Mouse (Mus musculus): ENCODE results near the gene Cdnf.

DNA sequence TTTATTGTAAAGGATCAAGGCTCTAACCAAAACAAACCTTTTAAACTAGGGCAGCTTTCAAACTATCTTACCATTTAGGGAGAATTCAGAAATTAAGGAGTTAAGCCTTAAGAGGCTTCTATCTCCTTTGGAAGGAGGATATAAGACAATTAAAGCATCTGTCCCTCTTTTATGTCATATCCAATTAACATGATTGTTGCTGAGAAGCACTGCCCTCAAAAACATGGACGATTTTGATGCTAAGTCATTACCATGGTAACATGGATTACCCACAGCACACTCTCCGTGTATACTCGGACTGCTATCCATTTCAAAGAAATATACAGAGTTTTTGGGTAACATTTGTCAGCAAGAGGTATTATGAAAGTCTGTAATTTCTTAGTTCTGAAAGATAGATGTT is 23.0 kb upstream of the Cdnf start:
- TF ChIP-seq POLR2A (IDR thresholded peaks at IDR 0.05; ENCODE audit: borderline replicate concordance, extremely low read depth, low read depth, low read length) (no peak), CTCF (IDR thresholded peaks at IDR 0.05; ENCODE audit: insufficient read depth, low read length) (no peak)

Data from lung, adult 2 months (tissue).